Mouse (Mus musculus) thymus, adult 2 months (tissue): Measurements from ENCODE around the gene Fchsd2.

ENCODE experiments used
- CTCF ChIP-seq: fragments of 200-500 bp; IDR thresholded peaks from 2 replicates; pipeline ENCODE4 v1.5.1; 2012; ENCODE audit warnings: mild to moderate bottlenecking, control low read depth, low read length, moderate library complexity, borderline replicate concordance; ENCODE audit not compliant: control insufficient read depth, poor library complexity, insufficient read depth; ENCODE audit errors: extremely low read depth
- POLR2A ChIP-seq: fragments of 200-500 bp; IDR thresholded peaks from 2 replicates; pipeline ENCODE4 v1.6.1; 2012; ENCODE audit warnings: mild to moderate bottlenecking, low read length, control low read depth, moderate library complexity; ENCODE audit not compliant: control insufficient read depth, poor library complexity, insufficient read depth; ENCODE audit errors: extremely low read depth

DNA sequence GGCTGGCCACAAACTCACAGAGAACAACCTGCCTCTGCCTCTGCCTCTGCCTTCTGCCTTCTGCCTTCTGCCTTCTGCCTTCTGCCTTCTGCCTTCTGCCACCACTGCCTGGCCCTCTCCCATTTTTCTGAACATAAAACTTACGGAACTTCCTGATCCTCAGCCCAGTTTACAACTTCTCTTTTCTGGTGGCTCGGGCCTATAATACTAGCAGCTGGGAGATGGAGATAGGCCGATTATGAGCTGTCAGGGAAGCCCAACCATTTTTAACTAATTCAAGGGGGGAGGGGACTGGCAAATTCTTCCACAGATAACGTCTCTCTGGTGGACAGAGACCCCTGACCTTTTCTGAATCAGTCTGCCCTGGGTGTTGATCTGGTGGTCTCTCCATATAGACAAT, 22.3 kb upstream of the Fchsd2 start:
- TF ChIP-seq CTCF (no peak), POLR2A (no peak)
